Mouse (Mus musculus) stomach, embryonic 15.5 days (tissue): ENCODE measurements around the gene Lamp2. TPM values are rescaled to one million over a fixed set of nuclear protein-coding genes. Genes with fewer than 3 reads are reported as not detected.
"Not testable (repeated sequence)": the region's sequence is repeated elsewhere in the genome, so short reads cannot be mapped to it uniquely, and the experiment has no call there.

Experiments used
- ATAC-seq: fragments of 200-750 bp; cut with Nextera tagmentation; 2 replicates; pipeline ENCODE4 v1.8.0; 2017; ENCODE audit warnings: low read depth, moderate number of reproducible peaks, moderate TSS enrichment; ENCODE audit not compliant: insufficient read depth, low FRiP score
- H3K27ac ChIP-seq: fragments of 300-500 bp; sonication (generic); 2 replicates; pipeline ENCODE4 v1.5.1; 2015; ENCODE audit warnings: mild to moderate bottlenecking, inconsistent platforms
- H3K27me3 ChIP-seq: fragments of 300-500 bp; sonication (generic); replicated peaks from 2 replicates; pipeline ENCODE4 v1.6.1; 2015; ENCODE audit warnings: inconsistent platforms
- H3K36me3 ChIP-seq: fragments of 300-500 bp; sonication (generic); 2 replicates; pipeline ENCODE4 v1.6.1; 2015; ENCODE audit warnings: inconsistent platforms
- H3K4me1 ChIP-seq: fragments of 300-500 bp; sonication (generic); 2 replicates; pipeline ENCODE4 v1.6.1; 2015; ENCODE audit warnings: inconsistent platforms
- H3K4me2 ChIP-seq: fragments of 300-500 bp; sonication (generic); 2 replicates; pipeline ENCODE4 v1.6.1; 2015; ENCODE audit warnings: mild to moderate bottlenecking, inconsistent platforms
- H3K4me3 ChIP-seq: fragments of 300-500 bp; sonication (generic); replicated peaks from 2 replicates; pipeline ENCODE4 v1.5.1; 2015; ENCODE audit warnings: inconsistent platforms
- H3K9ac ChIP-seq: fragments of 300-500 bp; sonication (generic); 2 replicates; pipeline ENCODE4 v1.6.1; 2015; ENCODE audit warnings: inconsistent platforms
- H3K9me3 ChIP-seq: fragments of 300-500 bp; sonication (generic); 2 replicates; pipeline ENCODE4 v1.6.1; 2016; ENCODE audit warnings: inconsistent platforms
- WGBS: fragments of 180-500 bp; shearing (Covaris S2); methylation state at CpG from one replicate; pipeline ENCODE4 v1.1.7; 2015; 5-methylcytosine and 5-hydroxymethylcytosine counted together
- polyA plus RNA-seq: library from polyadenylated mRNA; unstranded; fragments of >200 nt; fragmentation: Nextera tagmentation; extraction: Ambion mirVana; gene quantifications from 2 replicates; pipeline ENCODE4 v1.2.1, GENCODE M21; 2015

Gene Lamp2
- 143 and 145 TPM in 2 replicates for polyA plus RNA-seq

DNA sequence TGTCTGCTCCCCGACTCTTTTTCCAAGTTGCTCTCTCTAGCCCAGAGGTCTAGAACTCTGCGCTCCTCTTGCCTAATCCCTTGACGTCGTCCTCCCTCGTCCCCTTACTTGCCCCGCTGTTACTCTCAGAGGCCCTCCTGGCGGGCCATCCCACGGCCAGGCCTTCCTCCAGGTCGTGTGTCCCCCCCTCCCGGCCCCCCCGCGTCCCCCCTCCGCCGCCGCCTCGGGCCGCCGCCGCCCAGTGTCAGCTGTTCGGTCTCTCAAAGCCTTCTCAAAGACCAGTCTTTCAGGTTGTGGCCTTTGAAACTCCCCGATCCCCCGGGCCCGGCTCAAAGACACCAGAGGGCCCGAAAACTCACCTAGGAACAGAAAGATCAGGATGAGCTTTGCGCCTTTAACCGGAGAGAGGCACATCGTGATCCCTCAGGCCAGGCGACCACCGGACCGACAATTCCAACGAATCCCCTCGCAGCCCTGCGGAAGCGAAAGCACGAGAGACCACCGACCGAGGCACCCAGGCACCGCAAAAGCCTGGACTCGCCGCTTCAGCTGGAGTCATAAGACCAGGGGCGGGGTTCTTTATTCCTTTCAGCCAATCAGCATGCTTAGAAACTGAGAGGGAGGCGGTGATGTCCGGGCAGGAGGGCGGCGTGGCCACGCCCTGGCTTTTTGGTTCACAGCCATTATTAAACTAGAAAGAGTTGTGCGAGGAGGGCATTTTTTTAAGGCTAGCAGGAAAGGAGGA lies at the start of gene Lamp2:
Gene Lamp2, minus strand, starts transcription at position 565 of the 745 bp plus-strand sequence.
- Histone ChIP-seq H3K4me1 (no peaks in the 10 kb centered on the region), H3K4me2 (peak within 1 kb of the TSS; percentile 50), H3K27me3 (no peaks in the 10 kb centered on the region), H3K36me3 (no peaks in the 10 kb centered on the region), H3K27ac (peak within 1 kb of the TSS; percentile 69), H3K9me3 (no peaks in the 10 kb centered on the region), H3K9ac (peak within 1 kb of the TSS; percentile 46), H3K4me3 (peak within 1 kb of the TSS; percentile 58)
- WGBS, result 15% methylated on average over 44 of the region's 47 CpGs
- ATAC-seq, result peak; percentile 96

DNA sequence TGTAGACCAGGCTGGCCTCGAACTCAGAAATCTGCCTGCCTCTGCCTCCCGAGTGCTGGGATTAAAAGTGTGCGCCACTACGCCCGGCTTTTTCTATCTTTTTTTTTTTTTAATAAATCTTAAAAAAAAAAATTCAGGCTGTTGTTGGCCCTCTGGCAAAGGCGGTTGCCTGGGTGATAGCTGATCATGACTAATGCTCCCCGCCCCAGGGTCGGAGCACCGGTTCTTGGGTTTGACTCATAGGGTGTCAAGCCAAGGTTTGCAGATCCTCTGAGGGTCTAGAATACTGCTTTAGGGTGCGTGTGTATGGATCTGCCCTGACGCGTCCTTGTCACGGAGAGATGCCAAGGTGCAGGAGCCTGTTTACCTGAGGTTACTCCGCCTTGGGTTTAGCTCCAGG lies 48.6 kb upstream of the Lamp2 start:
- H3K27ac ChIP-seq, result no peak overlapping the region
- H3K9ac ChIP-seq, result no peak overlapping the region
- H3K9me3 ChIP-seq, result no peaks in the 10 kb centered on the region
- no peak overlapping the region for H3K4me3 ChIP-seq
- 88% methylated on average over 14 of the region's 14 CpGs for WGBS
- no peaks in the 10 kb centered on the region for H3K4me1 ChIP-seq
- H3K4me2 ChIP-seq, result no peak overlapping the region
- ATAC-seq, result no peak
- no peaks in the 10 kb centered on the region for H3K27me3 ChIP-seq
- no peaks in the 10 kb centered on the region for H3K36me3 ChIP-seq

DNA sequence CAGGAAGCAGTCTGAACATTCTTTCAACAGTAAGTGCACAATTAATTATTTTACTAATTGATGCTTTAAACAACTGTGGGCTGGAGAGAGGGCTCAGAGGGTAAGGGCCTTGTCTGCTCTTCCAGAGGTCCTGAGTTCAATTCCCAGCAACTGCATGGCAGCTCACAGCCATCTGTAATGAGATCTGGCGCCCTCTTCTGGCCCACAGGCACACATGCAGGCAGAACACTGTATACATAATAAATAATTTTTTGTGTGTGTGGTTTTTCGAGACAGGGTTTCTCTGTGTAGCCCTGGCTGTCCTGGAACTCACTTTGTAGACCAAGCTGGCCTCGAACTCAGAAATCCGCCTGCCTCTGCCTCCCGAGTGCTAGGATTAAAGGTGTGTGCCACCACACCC lies 45.9 kb upstream of the Lamp2 start:
- 73% methylated on average over 5 of the region's 5 CpGs for WGBS
- H3K27me3 ChIP-seq, H3K9me3 ChIP-seq, H3K9ac ChIP-seq, ATAC-seq, H3K27ac ChIP-seq, H3K4me3 ChIP-seq, H3K4me2 ChIP-seq, H3K4me1 ChIP-seq, H3K36me3 ChIP-seq: not testable (repeated sequence)

DNA sequence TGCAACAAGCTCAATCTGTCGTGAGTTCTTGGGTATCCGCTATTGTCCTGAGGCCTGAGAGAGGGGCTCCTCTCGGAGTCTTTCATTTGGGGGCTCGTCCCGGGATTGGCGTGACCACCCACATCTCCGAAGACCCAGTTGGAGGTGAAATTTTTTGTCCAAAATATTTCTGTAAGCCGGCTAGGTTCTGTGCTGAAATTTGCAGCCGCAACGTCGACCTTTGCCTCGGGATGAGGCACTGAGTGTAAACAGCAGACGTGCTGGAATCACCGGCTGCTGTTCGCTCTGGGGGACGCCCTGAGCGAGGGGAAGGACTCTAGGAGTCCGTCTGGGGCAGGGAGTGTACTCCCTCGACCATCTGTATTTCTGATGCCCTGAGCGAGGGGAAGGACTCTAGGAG lies 29.2 kb upstream of the Lamp2 start:
- not testable (repeated sequence) for H3K4me1 ChIP-seq, H3K36me3 ChIP-seq, H3K4me3 ChIP-seq, H3K9ac ChIP-seq, H3K9me3 ChIP-seq, H3K27ac ChIP-seq, H3K27me3 ChIP-seq, ATAC-seq
- WGBS, result 37% methylated on average over 20 of the region's 20 CpGs
- H3K4me2 ChIP-seq, result peak overlapping the region; percentile 30; the same call in 1 of the 2 replicates

DNA sequence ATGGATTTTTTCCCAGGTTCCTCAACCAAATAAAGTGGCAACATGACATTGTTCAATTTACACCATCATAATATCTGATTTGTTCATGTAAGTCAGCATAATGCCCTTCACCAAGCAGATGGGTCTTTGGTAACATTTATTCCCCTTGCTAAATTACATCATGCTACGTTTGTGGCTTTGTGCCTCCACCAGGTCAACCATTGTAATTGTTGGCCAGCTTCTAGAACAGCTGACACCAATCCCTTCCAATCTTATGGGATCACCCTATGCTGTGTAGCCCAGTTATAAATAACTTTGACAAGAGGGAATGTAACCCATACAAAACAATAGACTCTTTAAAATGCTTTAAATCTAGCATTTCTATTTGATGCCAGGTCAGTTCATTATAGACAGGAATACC lies 22.3 kb upstream of the Lamp2 start:
- WGBS, result 50% methylated on average over 1 of the region's 1 CpGs
- Histone ChIP-seq H3K27me3 (no peaks in the 10 kb centered on the region), H3K27ac (no peak overlapping the region), H3K4me2 (no peak overlapping the region), H3K4me3 (no peak overlapping the region), H3K9ac (no peak overlapping the region), H3K9me3 (no peaks in the 10 kb centered on the region), H3K4me1 (no peaks in the 10 kb centered on the region), H3K36me3 (no peaks in the 10 kb centered on the region)
- no peak for ATAC-seq

DNA sequence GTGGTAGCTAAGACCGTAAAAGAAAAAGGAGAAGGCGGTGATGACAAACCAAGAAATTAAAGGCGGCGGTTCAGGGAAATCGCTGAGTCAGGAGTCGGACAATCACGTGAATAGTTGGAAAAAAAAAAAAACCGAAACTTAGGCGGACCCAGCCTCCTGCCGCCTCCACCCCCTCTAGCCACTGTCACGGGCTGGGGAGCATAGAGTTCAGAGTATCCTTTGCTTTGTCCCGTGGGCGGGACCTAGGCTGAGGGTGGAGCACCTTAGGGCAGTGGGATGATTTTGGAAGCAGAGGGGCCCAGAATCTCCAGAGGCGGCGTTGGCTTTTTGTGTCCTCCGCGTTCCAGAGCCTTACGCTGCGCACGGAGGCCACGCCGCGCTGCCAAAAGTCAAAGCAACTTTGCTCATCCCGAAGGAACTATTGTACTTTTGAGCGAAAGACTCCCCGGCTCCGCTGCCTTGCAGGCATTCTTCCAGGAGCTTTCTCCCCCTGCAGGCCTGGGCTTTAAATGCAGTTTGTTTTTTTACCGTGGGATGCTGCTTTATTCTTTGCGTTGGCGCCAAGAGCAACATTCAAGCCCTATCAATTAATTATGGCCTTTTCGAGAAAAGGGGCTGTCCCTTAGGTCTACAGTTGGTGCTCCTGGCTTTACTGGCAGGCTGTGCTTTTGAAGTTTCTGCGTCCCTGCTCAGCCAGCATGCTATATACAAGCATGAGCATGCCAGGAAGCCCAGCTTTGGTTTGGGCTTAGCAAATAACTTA lies 17.5 kb upstream of the Lamp2 start:
- Histone ChIP-seq H3K4me1 (no peaks in the 10 kb centered on the region), H3K9ac (no peak overlapping the region), H3K27me3 (no peaks in the 10 kb centered on the region), H3K27ac (peak overlapping the region; percentile 94), H3K4me3 (peak overlapping the region; percentile 50), H3K9me3 (no peaks in the 10 kb centered on the region), H3K4me2 (peak overlapping the region; percentile 47), H3K36me3 (no peaks in the 10 kb centered on the region)
- WGBS, result 20% methylated on average over 32 of the region's 32 CpGs
- ATAC-seq, result peak; percentile 94

DNA sequence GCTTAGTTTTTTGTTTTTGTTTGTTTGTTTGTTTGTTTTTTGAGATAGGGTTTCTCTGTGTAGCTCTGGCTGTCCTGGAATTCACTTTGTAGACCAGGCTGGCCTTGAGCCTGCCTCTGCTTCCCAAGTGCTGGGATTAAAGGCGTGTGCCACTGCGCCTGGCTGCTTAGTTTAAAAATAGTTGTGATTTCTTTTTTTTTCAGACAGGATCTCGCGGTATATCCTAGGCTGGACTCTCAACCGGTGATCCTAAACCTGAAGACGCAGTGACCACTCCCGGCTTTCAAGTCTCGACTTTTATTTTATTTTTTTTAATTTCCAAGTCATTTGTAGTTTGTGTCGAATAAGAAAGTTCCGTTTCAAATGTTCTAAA lies 16.9 kb upstream of the Lamp2 start:
- H3K9ac ChIP-seq, result no peak overlapping the region
- H3K27ac ChIP-seq, result peak overlapping the region; percentile 54; the same call in 1 of the 2 replicates
- no peaks in the 10 kb centered on the region for H3K9me3 ChIP-seq
- peak overlapping the region; percentile 50 for H3K4me3 ChIP-seq
- 18% methylated on average over 10 of the region's 10 CpGs for WGBS
- no peaks in the 10 kb centered on the region for H3K4me1 ChIP-seq
- peak; percentile 33; the same call in 1 of the 2 replicates for ATAC-seq
- H3K27me3 ChIP-seq, result no peaks in the 10 kb centered on the region
- H3K4me2 ChIP-seq, result peak overlapping the region; percentile 47; the same call in 1 of the 2 replicates
- no peaks in the 10 kb centered on the region for H3K36me3 ChIP-seq

DNA sequence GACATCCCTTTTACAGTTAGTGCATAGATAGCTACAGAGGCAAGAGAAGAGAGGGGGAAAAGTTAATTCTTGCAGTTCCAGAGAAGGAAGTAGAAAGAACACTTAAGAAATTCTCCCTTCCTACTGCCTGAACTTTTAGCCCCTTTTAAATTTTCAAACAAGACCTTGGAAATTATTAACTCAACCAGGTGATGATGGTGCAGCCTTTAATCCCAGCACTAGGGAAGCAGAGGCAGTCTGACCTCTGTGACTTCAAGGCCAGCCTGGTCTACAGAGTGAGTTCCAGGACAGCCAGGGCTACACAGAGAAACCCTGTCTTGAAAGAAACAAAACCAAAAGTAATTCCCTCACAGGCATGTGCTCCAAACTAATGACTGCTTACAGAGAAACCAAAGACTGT lies 10.0 kb upstream of the Lamp2 start:
- Histone ChIP-seq H3K9me3 (no peaks in the 10 kb centered on the region), H3K27me3 (no peaks in the 10 kb centered on the region), H3K4me2 (no peak overlapping the region), H3K4me1 (no peaks in the 10 kb centered on the region), H3K4me3 (no peak overlapping the region), H3K36me3 (no peaks in the 10 kb centered on the region), H3K27ac (no peak overlapping the region), H3K9ac (no peak overlapping the region)
- ATAC-seq, result no peak

DNA sequence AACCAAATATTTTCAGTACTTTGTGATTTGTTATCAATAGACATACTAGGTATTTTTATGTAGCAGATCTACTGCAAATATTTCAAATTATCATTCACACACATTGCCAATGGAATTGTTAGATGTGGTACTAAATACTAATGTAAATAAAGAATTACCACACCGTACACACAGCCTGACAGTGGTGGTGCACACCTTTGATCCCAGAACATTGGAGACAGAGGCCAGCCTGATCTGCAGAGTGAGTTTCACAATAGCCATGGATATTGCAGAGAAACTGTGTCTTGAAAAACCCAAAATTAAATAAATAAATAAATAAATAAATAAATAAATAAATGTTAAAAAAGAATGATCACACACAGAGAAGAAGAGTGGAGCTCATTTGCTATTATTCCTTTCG lies 6.9 kb upstream of the Lamp2 start:
- Histone ChIP-seq H3K36me3 (no peaks in the 10 kb centered on the region), H3K27me3 (no peaks in the 10 kb centered on the region), H3K4me3 (no peak overlapping the region), H3K9ac (no peak overlapping the region), H3K4me2 (no peak overlapping the region), H3K27ac (no peak overlapping the region), H3K9me3 (no peaks in the 10 kb centered on the region), H3K4me1 (no peaks in the 10 kb centered on the region)
- no peak for ATAC-seq
- WGBS, result 73% methylated on average over 2 of the region's 2 CpGs

DNA sequence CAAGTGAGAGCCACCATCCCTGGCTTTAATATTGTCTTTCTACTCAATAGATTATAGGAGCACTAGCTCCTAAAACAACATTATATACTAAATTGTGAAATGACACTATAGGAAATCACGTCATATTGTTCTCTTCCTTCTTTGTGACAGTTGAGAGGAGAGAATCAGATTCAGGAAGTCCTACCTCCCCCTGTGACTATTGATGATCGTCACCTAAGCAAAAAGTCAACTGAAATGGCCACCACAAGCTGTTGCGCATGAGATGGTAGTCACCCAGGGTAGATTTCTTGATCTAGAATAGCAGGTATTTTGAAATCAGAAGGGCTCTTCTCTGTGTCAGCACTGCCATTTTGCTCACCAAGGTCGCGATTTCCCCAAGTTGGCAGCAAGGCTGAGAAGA lies 5.8 kb upstream of the Lamp2 start:
- 81% methylated on average over 5 of the region's 5 CpGs for WGBS
- H3K27me3 ChIP-seq, result no peaks in the 10 kb centered on the region
- no peaks in the 10 kb centered on the region for H3K36me3 ChIP-seq
- no peaks in the 10 kb centered on the region for H3K4me1 ChIP-seq
- no peaks in the 10 kb centered on the region for H3K9me3 ChIP-seq
- H3K4me3 ChIP-seq, result no peak overlapping the region
- H3K27ac ChIP-seq, result no peak overlapping the region
- no peak overlapping the region for H3K4me2 ChIP-seq
- no peak for ATAC-seq
- no peak overlapping the region for H3K9ac ChIP-seq

DNA sequence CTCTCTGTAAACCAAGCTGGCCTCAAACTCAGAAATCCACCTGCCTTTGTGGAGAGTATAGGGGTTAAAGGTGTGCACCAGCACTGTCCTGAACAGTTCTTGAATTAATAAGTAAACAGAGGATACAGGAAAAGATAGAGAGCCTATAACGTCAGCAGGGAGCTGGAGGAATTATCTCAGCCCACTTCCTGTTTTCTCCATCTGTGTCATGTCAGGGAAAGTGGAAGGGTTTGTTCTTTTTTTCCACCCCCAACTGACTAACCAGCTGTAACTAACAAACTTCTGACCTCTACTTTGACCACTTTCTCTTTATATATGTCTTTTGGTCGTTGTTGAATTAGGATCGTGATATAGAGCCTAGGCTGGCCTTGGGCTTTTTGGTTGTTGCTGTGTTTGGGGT lies 4.6 kb upstream of the Lamp2 start:
- ATAC-seq, result no peak
- no peak overlapping the region for H3K4me3 ChIP-seq
- 45% methylated on average over 3 of the region's 3 CpGs for WGBS
- no peaks in the 10 kb centered on the region for H3K27me3 ChIP-seq
- no peak overlapping the region for H3K9ac ChIP-seq
- no peaks in the 10 kb centered on the region for H3K9me3 ChIP-seq
- no peaks in the 10 kb centered on the region for H3K4me1 ChIP-seq
- H3K27ac ChIP-seq, result no peak overlapping the region
- no peaks in the 10 kb centered on the region for H3K36me3 ChIP-seq
- no peak overlapping the region for H3K4me2 ChIP-seq

DNA sequence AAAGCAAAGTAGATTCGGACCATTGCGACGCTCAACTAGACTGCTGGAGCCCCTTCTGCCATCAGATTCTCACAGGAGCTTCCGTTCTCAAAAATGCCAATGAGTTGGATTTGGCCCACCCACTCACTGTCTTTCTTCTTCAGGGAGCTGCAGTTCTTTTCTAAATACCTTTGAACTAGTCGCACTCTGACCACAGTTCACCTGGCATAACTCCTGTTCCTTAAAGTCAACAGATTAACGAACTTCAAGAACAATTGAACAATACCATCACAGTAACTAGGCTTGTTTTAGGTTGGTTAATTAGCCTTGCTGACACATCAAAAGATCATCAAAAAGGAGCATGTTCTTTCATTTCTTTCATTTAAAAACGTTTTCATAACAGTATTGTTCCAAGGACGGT lies 2.8 kb upstream of the Lamp2 start:
- Histone ChIP-seq H3K9me3 (no peaks in the 10 kb centered on the region), H3K9ac (no peak overlapping the region), H3K4me1 (no peaks in the 10 kb centered on the region), H3K36me3 (no peaks in the 10 kb centered on the region), H3K4me3 (no peak overlapping the region), H3K27ac (no peak overlapping the region), H3K4me2 (no peak overlapping the region), H3K27me3 (no peaks in the 10 kb centered on the region)
- WGBS, result 75% methylated on average over 8 of the region's 8 CpGs
- no peak for ATAC-seq
